Mouse (Mus musculus) olfactory bulb, adult 2 months (tissue): Measurements from ENCODE around the gene Cd79b.

Source experiments
- CTCF ChIP-seq: fragments of 200-500 bp; IDR thresholded peaks from 2 replicates; pipeline ENCODE4 v1.5.1; 2012; ENCODE audit warnings: low read depth, mild to moderate bottlenecking, low read length, moderate library complexity; ENCODE audit not compliant: insufficient read depth
- POLR2A ChIP-seq: fragments of 200-500 bp; IDR thresholded peaks from 2 replicates; pipeline ENCODE4 v1.6.1; 2012; ENCODE audit warnings: mild to moderate bottlenecking, low read depth, low read length, moderate library complexity; ENCODE audit not compliant: insufficient read depth

- no peak for TF ChIP-seq CTCF
- no peak for TF ChIP-seq POLR2A
These were observed 37.4 kb upstream of the Cd79b start for GRCm38 (mm10) chr11:106351941-106352340.
